Mouse (Mus musculus) heart, embryonic 10.5 days (tissue): ENCODE results near the gene Sel1l3. TPM values are rescaled to one million over a fixed set of nuclear protein-coding genes. Genes with fewer than 3 reads are reported as not detected.

Experiments
- DNase-seq: peaks from one replicate; pipeline ENCODE4 v3.0.0-alpha.2; 2017; ENCODE audit warnings: low spot score
- H3K27ac ChIP-seq: fragments of 300-500 bp; sonication (generic); 2 replicates; pipeline ENCODE4 v1.5.1; 2016; ENCODE audit warnings: mild to moderate bottlenecking
- H3K27me3 ChIP-seq: fragments of 300-500 bp; sonication (generic); 2 replicates; pipeline ENCODE4 v1.6.1; 2016; ENCODE audit warnings: mild to moderate bottlenecking; ENCODE audit not compliant: poor library complexity, insufficient read depth, severe bottlenecking
- H3K36me3 ChIP-seq: fragments of 300-500 bp; sonication (generic); 2 replicates; pipeline ENCODE4 v1.6.1; 2016; ENCODE audit warnings: mild to moderate bottlenecking, moderate library complexity
- H3K4me1 ChIP-seq: fragments of 300-500 bp; sonication (generic); 2 replicates; pipeline ENCODE4 v1.6.1; 2016; ENCODE audit warnings: mild to moderate bottlenecking
- H3K4me3 ChIP-seq: fragments of 300-500 bp; sonication (generic); 2 replicates; pipeline ENCODE4 v1.5.1; 2016; ENCODE audit warnings: mild to moderate bottlenecking, moderate library complexity
- H3K9me3 ChIP-seq: fragments of 300-500 bp; sonication (generic); 2 replicates; pipeline ENCODE4 v1.6.1; 2016; ENCODE audit warnings: mild to moderate bottlenecking, moderate library complexity
- WGBS: fragments of 180-500 bp; shearing (Covaris S2); methylation state at CpG from one replicate; pipeline ENCODE4 v1.1.7; 2016; 5-methylcytosine and 5-hydroxymethylcytosine counted together
- polyA plus RNA-seq: library from polyadenylated mRNA; unstranded; fragments of >200 nt; fragmentation: Nextera tagmentation; extraction: Ambion mirVana; gene quantifications from 2 replicates; pipeline ENCODE4 v1.2.1, GENCODE M21; 2016

Gene Sel1l3
- polyA plus RNA-seq, 1 experiment from 2014 or later, result 1.9 TPM

DNA sequence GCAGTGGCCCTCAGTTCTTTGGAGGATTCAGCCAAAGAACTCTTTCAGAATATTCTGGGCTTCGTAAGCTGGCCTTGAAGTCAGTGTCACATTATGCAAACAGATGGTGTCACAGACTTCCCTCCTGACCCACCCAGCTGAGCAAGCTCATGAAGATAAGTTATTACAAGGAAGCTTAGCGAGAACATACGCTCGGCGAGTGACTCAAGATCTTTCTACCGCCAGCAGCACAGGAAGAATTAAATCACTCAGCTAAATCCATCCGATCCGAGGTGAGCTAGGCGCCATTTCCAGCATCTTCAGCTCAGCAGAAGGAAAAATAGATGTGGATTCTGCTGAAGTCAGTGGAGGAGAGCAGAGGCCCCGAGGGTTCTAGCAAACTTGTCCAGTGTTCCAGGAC, 26.5 kb downstream of the Sel1l3 start:
- 62% methylated on average over 10 of the region's 10 CpGs for WGBS
- H3K36me3 ChIP-seq, result no peaks in the 10 kb centered on the region
- no peak for DNase-seq
- H3K4me1 ChIP-seq, result no peaks in the 10 kb centered on the region
- H3K4me3 ChIP-seq, result no peak overlapping the region
- H3K27me3 ChIP-seq, result no peaks in the 10 kb centered on the region
- H3K9me3 ChIP-seq, result no peaks in the 10 kb centered on the region
- H3K27ac ChIP-seq, result no peak overlapping the region

GRCm38 (mm10) chr5:53185803-53186202, 27.9 kb downstream of the Sel1l3 start:
- H3K4me3 ChIP-seq, result no peak overlapping the region
- H3K4me1 ChIP-seq, result no peaks in the 10 kb centered on the region
- H3K36me3 ChIP-seq, result no peaks in the 10 kb centered on the region
- no peak for DNase-seq
- no peaks in the 10 kb centered on the region for H3K27me3 ChIP-seq
- no peak overlapping the region for H3K27ac ChIP-seq
- no peaks in the 10 kb centered on the region for H3K9me3 ChIP-seq
- 89% methylated on average over 11 of the region's 11 CpGs for WGBS

GRCm38 (mm10) chr5:53179965-53180364, 33.8 kb downstream of the Sel1l3 start:
- DNase-seq, result no peak
- H3K9me3 ChIP-seq, result no peaks in the 10 kb centered on the region
- H3K27me3 ChIP-seq, result no peaks in the 10 kb centered on the region
- no peak overlapping the region for H3K27ac ChIP-seq
- 83% methylated on average over 5 of the region's 5 CpGs for WGBS
- H3K36me3 ChIP-seq, result no peaks in the 10 kb centered on the region
- H3K4me3 ChIP-seq, result no peak overlapping the region
- peaks cover 7% of the 10 kb centered on the region for H3K4me1 ChIP-seq

GRCm38 (mm10) chr5:53176703-53177102, 37.0 kb downstream of the Sel1l3 start:
- Histone ChIP-seq H3K4me1 (peaks cover 12% of the 10 kb centered on the region), H3K27me3 (no peaks in the 10 kb centered on the region), H3K27ac (no peak overlapping the region), H3K4me3 (no peak overlapping the region), H3K36me3 (no peaks in the 10 kb centered on the region), H3K9me3 (no peaks in the 10 kb centered on the region)
- WGBS, result 35% methylated on average over 6 of the region's 6 CpGs
- no peak for DNase-seq

DNA sequence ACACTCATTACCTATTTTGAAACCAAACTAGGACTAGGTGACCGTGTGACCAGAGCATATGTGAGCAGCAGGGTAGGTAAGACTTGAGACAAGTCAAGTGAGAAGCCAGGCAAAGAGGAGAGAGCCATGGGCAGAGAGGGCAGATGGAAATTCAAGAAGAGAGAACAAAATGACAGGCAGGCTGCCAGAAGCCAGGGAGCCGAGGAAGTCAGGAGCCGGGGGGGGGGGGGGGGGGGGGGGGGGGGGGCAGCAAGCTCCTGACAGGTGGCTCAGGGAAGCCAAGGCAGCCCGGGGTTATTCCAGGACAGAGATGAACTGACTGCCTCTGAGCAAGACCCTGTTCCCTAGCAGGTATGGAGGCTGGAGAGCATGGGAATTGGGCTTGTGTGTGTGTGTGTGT, 37.7 kb downstream of the Sel1l3 start:
- Histone ChIP-seq H3K36me3 (no peaks in the 10 kb centered on the region), H3K4me3 (no peak overlapping the region), H3K27ac (no peak overlapping the region), H3K9me3 (no peaks in the 10 kb centered on the region), H3K4me1 (peaks cover 12% of the 10 kb centered on the region), H3K27me3 (no peaks in the 10 kb centered on the region)
- no peak for DNase-seq
- 66% methylated on average over 2 of the region's 4 CpGs for WGBS

- Histone ChIP-seq H3K9me3 (no peaks in the 10 kb centered on the region), H3K4me1 (peaks cover 12% of the 10 kb centered on the region), H3K4me3 (no peak overlapping the region), H3K27ac (no peak overlapping the region), H3K36me3 (no peaks in the 10 kb centered on the region), H3K27me3 (no peaks in the 10 kb centered on the region)
- WGBS, result 79% methylated on average over 3 of the region's 3 CpGs
- no peak for DNase-seq
Observed at GRCm38 (mm10) chr5:53175195-53175594, 38.5 kb downstream of the Sel1l3 start.

- no peak for DNase-seq
- H3K4me1 ChIP-seq, result peaks cover 12% of the 10 kb centered on the region
- no peak overlapping the region for H3K4me3 ChIP-seq
- no peaks in the 10 kb centered on the region for H3K36me3 ChIP-seq
- no peaks in the 10 kb centered on the region for H3K27me3 ChIP-seq
- 91% methylated on average over 12 of the region's 12 CpGs for WGBS
- H3K9me3 ChIP-seq, result no peaks in the 10 kb centered on the region
- no peak overlapping the region for H3K27ac ChIP-seq
Observed at GRCm38 (mm10) chr5:53174461-53174860, 39.3 kb downstream of the Sel1l3 start.

DNA sequence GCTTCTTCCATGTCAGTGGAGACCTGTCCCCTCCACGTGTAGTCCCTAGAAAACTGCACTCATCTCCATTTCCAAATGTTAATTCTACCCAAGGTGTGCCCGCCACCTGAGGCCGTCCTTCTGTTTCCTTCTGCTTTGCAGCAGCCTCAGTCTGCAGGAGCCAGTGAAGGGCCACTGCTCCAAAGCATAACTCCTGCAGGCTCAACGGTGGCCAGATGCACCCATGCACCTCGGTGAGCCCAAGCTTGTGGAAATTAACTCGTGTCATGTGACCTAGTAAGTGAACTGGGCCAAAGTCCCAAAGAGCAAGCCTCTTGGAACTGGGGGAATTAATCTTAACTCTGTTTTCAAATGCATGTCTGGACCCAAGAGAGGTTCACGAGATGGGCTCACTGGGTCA, 40.8 kb downstream of the Sel1l3 start:
- no peaks in the 10 kb centered on the region for H3K9me3 ChIP-seq
- H3K4me1 ChIP-seq, result peaks cover 17% of the 10 kb centered on the region
- DNase-seq, result no peak
- WGBS, result 81% methylated on average over 7 of the region's 7 CpGs
- H3K4me3 ChIP-seq, result no peak overlapping the region
- no peaks in the 10 kb centered on the region for H3K27me3 ChIP-seq
- H3K27ac ChIP-seq, result no peak overlapping the region
- H3K36me3 ChIP-seq, result no peaks in the 10 kb centered on the region

- Histone ChIP-seq H3K36me3 (no peaks in the 10 kb centered on the region), H3K9me3 (no peaks in the 10 kb centered on the region), H3K27ac (no peak overlapping the region), H3K27me3 (no peaks in the 10 kb centered on the region), H3K4me3 (no peak overlapping the region), H3K4me1 (peaks cover 17% of the 10 kb centered on the region)
- DNase-seq, result no peak
- WGBS, result 86% methylated on average over 10 of the region's 10 CpGs
Observed at GRCm38 (mm10) chr5:53172256-53172636, 41.5 kb downstream of the Sel1l3 start.

DNA sequence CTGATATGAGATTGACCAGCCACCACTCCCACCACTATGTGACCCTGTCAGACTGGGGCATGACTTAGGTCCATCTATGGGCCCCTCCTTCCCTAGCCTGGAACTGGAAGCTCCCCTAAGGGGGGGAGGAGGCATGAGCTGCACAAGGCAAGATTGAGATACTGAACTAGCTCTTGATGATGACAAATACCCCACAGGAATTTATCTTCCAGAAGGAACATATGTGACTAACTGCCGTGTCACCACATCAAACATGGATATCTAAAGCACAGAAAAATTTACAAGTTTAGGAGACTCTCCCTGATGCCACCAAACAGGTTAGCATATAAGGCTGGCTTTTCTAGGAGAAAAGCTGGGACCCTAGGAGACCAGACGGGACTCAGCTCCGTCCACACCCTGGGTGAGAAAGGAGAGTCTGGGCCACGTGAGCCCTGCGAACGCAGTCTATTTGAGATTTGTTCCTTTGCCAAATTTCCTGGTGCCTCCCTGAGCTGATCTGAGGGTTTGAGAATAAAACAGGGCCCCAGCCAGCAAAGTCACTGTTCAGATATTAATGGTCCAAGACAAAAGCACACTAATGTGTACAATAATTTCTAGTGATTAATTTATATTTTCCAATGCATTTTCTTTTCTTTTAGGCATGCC, 42.0 kb downstream of the Sel1l3 start:
- Histone ChIP-seq H3K36me3 (no peaks in the 10 kb centered on the region), H3K4me1 (peaks cover 15% of the 10 kb centered on the region), H3K27ac (no peak overlapping the region), H3K9me3 (no peaks in the 10 kb centered on the region), H3K4me3 (no peak overlapping the region), H3K27me3 (no peaks in the 10 kb centered on the region)
- DNase-seq, result no peak
- WGBS, result 86% methylated on average over 6 of the region's 6 CpGs

GRCm38 (mm10) chr5:53167564-53167963, 46.2 kb downstream of the Sel1l3 start:
- Histone ChIP-seq H3K4me3 (no peak overlapping the region), H3K36me3 (no peaks in the 10 kb centered on the region), H3K27ac (no peak overlapping the region), H3K9me3 (no peaks in the 10 kb centered on the region), H3K4me1 (0 out of 2 replicates have a peak, but pooled peaks cover 5% of the 10 kb centered on the region), H3K27me3 (no peaks in the 10 kb centered on the region)
- WGBS, result 89% methylated on average over 4 of the region's 4 CpGs
- no peak for DNase-seq

GRCm38 (mm10) chr5:53165672-53166071, 48.1 kb downstream of the Sel1l3 start:
- DNase-seq, result no peak
- Histone ChIP-seq H3K9me3 (no peaks in the 10 kb centered on the region), H3K4me1 (0 out of 2 replicates have a peak, but pooled peaks cover 5% of the 10 kb centered on the region), H3K4me3 (no peak overlapping the region), H3K27ac (no peak overlapping the region), H3K36me3 (no peaks in the 10 kb centered on the region), H3K27me3 (no peaks in the 10 kb centered on the region)
- WGBS, result 86% methylated on average over 5 of the region's 5 CpGs

GRCm38 (mm10) chr5:53162436-53162835, 51.3 kb downstream of the Sel1l3 start:
- Histone ChIP-seq H3K9me3 (no peaks in the 10 kb centered on the region), H3K27me3 (no peaks in the 10 kb centered on the region), H3K4me1 (no peaks in the 10 kb centered on the region), H3K36me3 (no peaks in the 10 kb centered on the region), H3K4me3 (no peak overlapping the region), H3K27ac (no peak overlapping the region)
- DNase-seq, result no peak
- 83% methylated on average over 8 of the region's 8 CpGs for WGBS
